Mouse (Mus musculus) NIH3T3 (cell line): ENCODE data around the gene Anks3.

ENCODE experiments used
- DNase-seq: peaks from one replicate; pipeline ENCODE4 v3.0.0-alpha.2; 2012; ENCODE audit warnings: low read depth

Gene Anks3

DNA sequence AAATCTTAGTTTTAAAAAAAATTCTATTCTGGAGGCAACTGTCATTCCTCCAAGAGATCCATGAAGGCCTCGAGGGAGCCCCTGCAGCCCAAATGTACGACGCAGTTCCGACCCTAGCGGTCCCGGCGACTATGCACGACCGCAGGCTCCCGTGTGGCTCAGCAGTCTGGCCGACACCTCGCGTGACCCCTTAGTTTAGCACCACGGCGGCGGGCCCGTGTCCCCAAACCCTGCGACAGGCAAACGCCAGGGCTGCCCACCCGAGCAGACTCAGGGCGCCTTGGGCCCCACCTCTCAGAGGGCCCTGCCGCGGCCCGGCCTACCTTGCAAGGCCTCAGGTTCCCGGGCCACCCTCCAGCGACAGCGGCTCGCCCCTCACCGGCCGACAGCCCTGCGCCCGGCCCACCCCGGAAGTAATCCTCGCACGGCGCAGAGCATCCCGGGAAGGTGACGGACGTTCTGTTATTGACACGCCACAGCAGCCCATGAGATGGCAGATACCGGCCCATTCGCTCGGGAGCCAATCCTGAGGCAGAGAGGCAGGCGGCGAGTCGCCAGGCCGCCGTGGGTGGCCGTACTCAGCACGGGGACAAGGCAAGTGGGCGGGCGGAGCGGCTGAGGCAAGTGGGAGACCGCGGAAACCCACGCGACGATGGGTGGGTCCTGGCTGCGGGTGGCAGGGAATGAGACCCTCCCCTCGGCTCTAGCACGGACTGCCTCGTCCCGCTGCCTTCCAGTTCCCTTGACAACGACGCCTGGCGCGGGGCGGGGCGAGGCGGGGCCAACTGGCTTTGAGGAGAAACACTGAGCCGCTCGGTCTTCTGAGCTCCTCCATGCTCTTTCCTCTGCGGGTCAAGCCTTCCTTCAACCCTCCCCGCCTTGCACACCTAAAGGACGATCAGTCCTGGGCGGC lies at the start of gene Anks3:
Gene Anks3, minus strand, starts transcription at position 409 of the 913 bp plus-strand sequence.
- DNase-seq = peak; percentile 98

GRCm38 (mm10) chr16:5013054-5013838 lies 49.2 kb upstream of the Anks3 start, which contains the start of gene Rogdi:
Gene Rogdi, minus strand, starts transcription at chr16:5013553.
- DNase-seq = peak; percentile 100

DNA sequence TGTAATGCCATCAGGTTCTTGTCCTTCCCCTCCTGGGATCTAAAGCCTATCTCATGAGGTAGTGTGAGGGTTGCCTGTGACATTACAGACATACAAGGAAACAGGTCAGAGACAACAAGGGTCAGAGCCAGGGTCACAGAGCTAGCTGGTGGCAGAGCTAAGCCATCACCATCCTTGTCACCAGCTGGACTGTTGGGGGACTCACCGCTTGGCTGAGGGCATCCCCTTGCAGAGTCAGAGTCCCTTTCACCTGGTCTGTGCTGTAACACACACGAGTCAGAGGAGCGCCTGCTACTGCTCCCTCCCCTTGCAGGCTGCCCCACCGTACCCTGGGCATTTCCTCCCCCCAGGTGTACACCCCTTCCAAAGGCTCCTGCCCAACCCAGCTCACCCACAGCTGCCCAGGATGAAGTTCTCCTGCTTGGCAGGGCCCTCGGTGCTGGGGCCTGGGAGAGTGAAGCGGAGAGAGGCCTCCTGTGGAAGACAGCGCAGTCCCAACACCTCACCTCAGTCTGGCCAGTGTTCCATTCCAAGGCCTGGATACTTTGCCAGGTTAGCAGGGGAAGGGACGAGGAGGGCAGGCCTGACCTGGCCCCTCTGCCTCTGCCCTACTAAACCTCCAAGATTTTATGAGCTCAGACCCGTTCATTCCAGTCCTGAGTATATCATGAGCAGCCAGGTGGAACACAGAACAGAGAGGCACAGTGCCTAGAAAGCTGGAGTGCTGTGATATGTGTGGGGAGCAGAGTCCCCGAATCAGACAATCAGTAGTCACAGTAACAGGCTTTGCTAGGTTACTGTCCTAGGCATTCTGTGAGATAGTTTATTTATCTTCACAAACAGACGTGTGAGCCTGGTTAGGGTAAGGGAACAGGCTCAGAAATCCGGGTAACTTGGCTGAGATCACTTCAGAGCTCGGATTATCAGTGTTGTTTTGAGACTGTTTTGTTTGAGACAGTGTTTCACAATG lies 48.3 kb upstream of the Anks3 start:
- DNase-seq = peak; percentile 8

- no peak for DNase-seq
These were observed 47.3 kb upstream of the Anks3 start for GRCm38 (mm10) chr16:5011285-5011684.

- DNase-seq = peak; percentile 16
These were observed 46.4 kb upstream of the Anks3 start for GRCm38 (mm10) chr16:5010371-5010935.

DNA sequence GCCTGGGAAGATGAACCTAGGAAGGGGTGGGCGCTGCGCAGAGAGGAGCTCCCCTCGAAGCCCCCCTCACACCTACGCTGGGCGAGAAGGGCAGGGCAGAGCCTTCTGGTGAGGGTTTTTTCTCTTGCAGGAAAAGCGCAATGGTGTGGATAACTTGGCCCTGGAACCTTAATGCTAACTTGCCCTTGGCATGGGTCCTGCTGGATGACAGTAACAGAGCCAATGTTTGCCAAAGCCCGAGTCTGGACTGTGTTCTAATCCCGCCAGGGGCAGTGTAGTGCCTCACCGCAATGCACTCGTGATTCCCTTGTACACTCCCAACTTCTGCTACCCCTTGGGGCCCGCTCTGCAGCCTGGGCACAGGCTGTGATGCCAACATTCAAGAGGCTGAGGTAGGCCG lies 44.1 kb upstream of the Anks3 start:
- DNase-seq = peak; percentile 27

- DNase-seq = no peak
These were observed 43.5 kb upstream of the Anks3 start for GRCm38 (mm10) chr16:5007492-5007891.

DNA sequence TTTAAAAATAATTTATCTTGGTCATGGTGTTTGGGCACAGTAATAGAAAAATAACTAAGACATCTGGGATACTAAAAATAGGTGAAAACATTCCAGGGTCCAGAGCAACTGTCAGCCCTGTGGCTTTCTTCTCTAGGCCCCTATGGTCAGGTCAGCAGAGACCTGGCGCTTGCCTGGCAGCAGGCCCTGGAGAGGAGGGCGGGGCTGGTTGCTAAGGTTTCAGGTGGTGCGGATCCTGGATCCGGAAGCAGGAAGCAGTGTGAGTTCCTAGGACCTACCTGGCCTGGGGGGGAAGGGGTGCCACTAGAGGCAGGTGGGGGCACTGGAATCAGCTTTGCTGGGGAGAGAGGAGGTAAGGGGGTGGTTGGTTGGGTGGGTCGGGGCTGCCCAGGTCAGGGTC lies 43.1 kb upstream of the Anks3 start, which contains the start of gene Smim22:
Gene Smim22, plus strand, starts transcription at position 222 of the 400 bp plus-strand sequence.
- no peak for DNase-seq

- DNase-seq = no peak
These were observed 36.6 kb upstream of the Anks3 start for GRCm38 (mm10) chr16:5000611-5001010.

DNA sequence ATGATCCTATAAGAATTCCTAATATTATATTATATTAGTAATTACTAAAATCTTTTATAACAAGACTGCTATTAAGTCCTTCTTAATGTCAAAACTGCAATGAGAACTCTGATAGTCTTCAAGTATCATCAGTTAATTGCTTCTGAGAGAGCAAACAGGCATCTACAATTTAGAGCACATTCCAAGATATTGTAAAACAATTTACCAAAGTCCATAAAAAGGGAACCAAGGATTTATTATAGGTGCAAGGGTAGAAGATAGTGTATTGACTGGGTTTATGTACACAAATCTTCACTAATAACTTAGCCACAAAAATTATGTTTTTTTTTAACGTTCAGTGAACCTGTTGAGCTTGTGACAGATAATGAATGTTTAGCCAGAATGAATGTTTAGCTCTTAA lies 35.0 kb upstream of the Anks3 start:
- DNase-seq = no peak

- peak; percentile 22 for DNase-seq
These were observed 33.5 kb upstream of the Anks3 start, which contains the start of gene Sept12 for GRCm38 (mm10) chr16:4997553-4997952. Gene Sept12, minus strand, starts transcription at chr16:4997852.

DNA sequence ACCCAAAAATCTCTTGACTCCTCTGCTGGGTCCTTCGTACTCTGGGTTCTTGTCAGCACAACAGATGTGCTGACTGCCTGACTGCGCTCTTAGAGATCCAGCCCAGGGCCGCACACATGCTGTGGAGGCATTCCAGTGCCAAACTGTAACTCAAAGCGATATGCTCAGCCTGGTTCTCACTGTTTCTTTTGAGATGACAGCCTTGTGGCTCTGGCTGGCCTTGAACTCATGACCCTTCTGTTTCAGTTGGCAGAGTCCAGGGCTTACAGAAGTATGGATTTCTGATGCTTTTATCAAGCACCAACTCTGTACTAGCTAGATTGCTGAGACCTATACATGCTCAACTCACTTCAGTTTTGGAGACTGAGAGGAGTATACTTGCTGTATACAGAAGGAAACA lies 29.3 kb upstream of the Anks3 start:
- DNase-seq = peak; percentile 17

GRCm38 (mm10) chr16:4984717-4985116 lies 20.7 kb upstream of the Anks3 start:
- no peak for DNase-seq

DNA sequence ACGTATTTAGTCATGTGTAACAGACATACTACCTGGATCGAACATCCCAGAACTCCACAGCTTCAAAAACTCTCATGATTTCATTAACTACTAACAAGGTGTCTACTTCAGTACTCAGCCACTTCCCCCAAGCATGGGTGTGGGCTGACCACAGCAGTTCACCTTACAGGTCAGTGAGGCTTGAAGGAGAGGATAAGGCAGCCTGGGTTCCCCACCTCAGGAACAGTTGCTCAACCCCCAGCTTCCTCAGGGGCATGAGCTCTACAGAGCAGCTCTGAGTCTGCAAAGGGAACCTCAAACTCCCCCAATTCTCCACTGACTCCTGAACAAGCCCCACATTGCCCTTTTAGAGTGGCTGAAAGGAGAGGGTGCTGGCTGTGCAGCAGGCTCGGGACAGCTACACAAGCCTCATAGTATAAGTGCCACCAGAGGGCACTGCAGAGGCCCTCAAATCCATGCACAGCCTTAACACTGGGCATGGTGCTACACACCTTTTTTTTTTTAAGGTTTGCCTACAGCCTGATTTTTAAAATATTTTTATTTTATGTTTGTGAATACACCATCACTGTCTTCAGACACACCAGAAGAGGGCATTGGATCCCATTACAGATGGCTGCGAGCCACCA lies 15.9 kb upstream of the Anks3 start:
- peak; percentile 80 for DNase-seq

- DNase-seq = peak; percentile 31
These were observed 14.5 kb upstream of the Anks3 start for GRCm38 (mm10) chr16:4978275-4979051.

GRCm38 (mm10) chr16:4976180-4976579 lies 12.2 kb upstream of the Anks3 start:
- no peak for DNase-seq

GRCm38 (mm10) chr16:4974521-4974920 lies 10.5 kb upstream of the Anks3 start:
- no peak for DNase-seq

DNA sequence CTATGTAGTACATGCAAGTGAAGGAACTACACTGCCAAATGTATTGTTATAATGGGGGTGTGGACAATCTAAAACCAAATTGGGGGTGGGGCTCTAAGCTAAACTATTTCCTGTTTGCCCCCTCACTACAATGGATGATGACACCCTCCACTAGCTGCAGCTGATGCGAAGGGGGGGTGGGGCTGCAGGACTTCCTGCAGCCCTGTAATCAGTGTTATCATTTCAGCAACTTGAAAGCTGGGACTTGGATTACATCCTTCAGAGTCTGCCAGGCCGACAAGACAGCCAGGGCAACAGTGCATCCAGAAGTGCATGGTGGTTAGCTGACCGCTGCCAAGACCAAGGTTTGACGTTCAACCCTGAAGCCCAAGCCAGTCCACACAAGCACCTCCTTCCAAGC lies 7.6 kb upstream of the Anks3 start:
- no peak for DNase-seq

GRCm38 (mm10) chr16:4969055-4969843 lies 5.2 kb upstream of the Anks3 start:
- DNase-seq = no peak
